Mouse (Mus musculus) thymus, adult 2 months (tissue): ENCODE measurements around the gene Heatr4.

Source experiments
- CTCF ChIP-seq: fragments of 200-500 bp; IDR thresholded peaks from 2 replicates; pipeline ENCODE4 v1.5.1; 2012; ENCODE audit warnings: mild to moderate bottlenecking, control low read depth, low read length, moderate library complexity, borderline replicate concordance; ENCODE audit not compliant: control insufficient read depth, poor library complexity, insufficient read depth; ENCODE audit errors: extremely low read depth
- POLR2A ChIP-seq: fragments of 200-500 bp; IDR thresholded peaks from 2 replicates; pipeline ENCODE4 v1.6.1; 2012; ENCODE audit warnings: mild to moderate bottlenecking, low read length, control low read depth, moderate library complexity; ENCODE audit not compliant: control insufficient read depth, poor library complexity, insufficient read depth; ENCODE audit errors: extremely low read depth

- TF ChIP-seq CTCF (no peak), POLR2A (no peak)
These were observed 25.5 kb upstream of the Heatr4 start for GRCm38 (mm10) chr12:84010201-84010600.
